Mouse (Mus musculus): ENCODE data around the gene Nkx1-2. TPM values are rescaled to one million over a fixed set of nuclear protein-coding genes. Genes with fewer than 3 reads are reported as not detected.

Nkx1-2 gene
- total and polyA plus RNA-seq, 3 experiments, result 0.04 TPM; not detected in 2

GRCm38 (mm10) chr7:132571481-132571880, 28.0 kb downstream of the Nkx1-2 start:
- TF ChIP-seq BHLHE40 (IDR thresholded peaks at IDR 0.05; ENCODE audit: low read depth, low read length) (no peak), MEF2A (IDR thresholded peaks at IDR 0.05; ENCODE audit: borderline replicate concordance, low read depth, low read length) (no peak), ZNF384 (IDR thresholded peaks at IDR 0.05; ENCODE audit: low read depth, low read length) (no peak), CHD1 (IDR thresholded peaks at IDR 0.05; ENCODE audit: low read depth, low read length) (no peak), TCF12 (IDR thresholded peaks at IDR 0.05; ENCODE audit: low read depth, low read length) (no peak), ELF1 (IDR thresholded peaks at IDR 0.05; ENCODE audit: low read depth, low read length) (no peak), TBP (conservative IDR thresholded peaks at IDR 0.05; ENCODE audit: low read depth, low read length) (no peak), NRF1 (IDR thresholded peaks at IDR 0.05; ENCODE audit: low read depth, low read length) (no peak), RAD21 (IDR thresholded peaks at IDR 0.05; ENCODE audit: low read depth, low read length) (no peak), CTCF (conservative IDR thresholded peaks at IDR 0.05 in 1 of 2, IDR thresholded peaks at IDR 0.05 in 1 of 2; ENCODE audit: low read depth in 2 of 2, low read length in 2 of 2) (no peak), ZMIZ1 (IDR thresholded peaks at IDR 0.05; ENCODE audit: low read depth, low read length) (no peak), ETS1 (conservative IDR thresholded peaks at IDR 0.05; ENCODE audit: low read depth, low read length) (no peak), CHD2 (IDR thresholded peaks at IDR 0.05; ENCODE audit: low read length) (no peak), POLR2A (IDR thresholded peaks at IDR 0.05; ENCODE audit: low read depth, low read length) (no peak), MAX (IDR thresholded peaks at IDR 0.05; ENCODE audit: low read length) (no peak)
- H3K36me3 ChIP-seq (replicated peaks in 1 of 2; ENCODE audit: control insufficient read depth in 1 of 2, insufficient read depth in 1 of 2, low read length in 1 of 2), result peaks cover 27 to 39% of the 10 kb centered on the region in 2 experiments
- H3K4me1 ChIP-seq (ENCODE audit: control insufficient read depth in 1 of 2, insufficient read depth in 2 of 2), result peaks cover 3 to 62% of the 10 kb centered on the region in 2 experiments; a peak in 3 of 4 replicates
- H3K4me3 ChIP-seq (replicated peaks in 1 of 3; ENCODE audit: low read depth in 2 of 3, low read length in 2 of 3, poor library complexity in 1 of 3), result no peak overlapping the region
- H3K4me2 ChIP-seq (ENCODE audit: insufficient read depth, low read depth, poor library complexity, severe bottlenecking), result no peak overlapping the region
- DNase-seq (ENCODE audit: extremely low read depth), result no peak
- no peak overlapping the region for H3K9ac ChIP-seq (ENCODE audit: insufficient read depth, low read depth)
- dilution Hi-C loops (cut with MboI; ENCODE audit: extremely low pct_ligation_motif_present, extremely low pct_unique_long_range_greater_than_20kb, low sequenced_read_pairs), result no loop called here
- H3K27ac ChIP-seq (ENCODE audit: insufficient read depth, low read depth), result no peak overlapping the region
- H3K79me2 ChIP-seq (replicated peaks; ENCODE audit: control insufficient read depth, extremely low read depth, insufficient read depth, poor library complexity, severe bottlenecking), result peaks cover 37% of the 10 kb centered on the region
- no peaks in the 10 kb centered on the region for H3K9me3 ChIP-seq (replicated peaks; ENCODE audit: low read length)
- in situ Hi-C loops (cut with MboI; ENCODE audit: low pct_ligation_motif_present, low pct_unique_long_range_greater_than_20kb, low sequenced_read_pairs), result no loop called here
- no peaks in the 10 kb centered on the region for H3K27me3 ChIP-seq (replicated peaks)

GRCm38 (mm10) chr7:132570071-132570470, 29.4 kb downstream of the Nkx1-2 start:
- H3K9ac ChIP-seq (ENCODE audit: insufficient read depth, low read depth), result no peak overlapping the region
- H3K36me3 ChIP-seq (replicated peaks in 1 of 2; ENCODE audit: control insufficient read depth in 1 of 2, insufficient read depth in 1 of 2, low read length in 1 of 2), result peaks cover 30 to 50% of the 10 kb centered on the region in 2 experiments
- DNase-seq (ENCODE audit: extremely low read depth), result no peak
- H3K4me2 ChIP-seq (ENCODE audit: insufficient read depth, low read depth, poor library complexity, severe bottlenecking), result no peak overlapping the region
- H3K9me3 ChIP-seq (replicated peaks; ENCODE audit: low read length), result no peaks in the 10 kb centered on the region
- peaks cover 37% of the 10 kb centered on the region for H3K79me2 ChIP-seq (replicated peaks; ENCODE audit: control insufficient read depth, extremely low read depth, insufficient read depth, poor library complexity, severe bottlenecking)
- no peak for TF ChIP-seq NELFE (IDR thresholded peaks at IDR 0.05; ENCODE audit: low read depth, low read length)
- no peak for TF ChIP-seq IRF4 (IDR thresholded peaks at IDR 0.05; ENCODE audit: low read depth, low read length)
- no peak for TF ChIP-seq USF1 (IDR thresholded peaks at IDR 0.05; ENCODE audit: low read depth, low read length)
- TF ChIP-seq RAD21 (IDR thresholded peaks at IDR 0.05; ENCODE audit: low read depth, low read length), result no peak
- no peak for TF ChIP-seq TBP (conservative IDR thresholded peaks at IDR 0.05; ENCODE audit: low read depth, low read length)
- no peak for TF ChIP-seq TCF12 (IDR thresholded peaks at IDR 0.05; ENCODE audit: low read depth, low read length)
- no peak for TF ChIP-seq EP300 (IDR thresholded peaks at IDR 0.05; ENCODE audit: low read length)
- TF ChIP-seq RCOR1 (conservative IDR thresholded peaks at IDR 0.05; ENCODE audit: low read depth, low read length), result no peak
- TF ChIP-seq ZKSCAN1 (IDR thresholded peaks at IDR 0.05; ENCODE audit: borderline replicate concordance, low read depth, low read length), result no peak
- TF ChIP-seq GABPA (IDR thresholded peaks at IDR 0.05; ENCODE audit: insufficient replicate concordance, low read depth, low read length), result no peak
- H3K27ac ChIP-seq (ENCODE audit: insufficient read depth, low read depth), result no peak overlapping the region
- H3K4me1 ChIP-seq (ENCODE audit: control insufficient read depth in 1 of 2, insufficient read depth in 2 of 2), result peaks cover 3 to 61% of the 10 kb centered on the region in 2 experiments; a peak in 3 of 4 replicates
- no peaks in the 10 kb centered on the region for H3K27me3 ChIP-seq (replicated peaks)
- in situ Hi-C loops (cut with MboI; ENCODE audit: low pct_ligation_motif_present, low pct_unique_long_range_greater_than_20kb, low sequenced_read_pairs) (no loop called here), dilution Hi-C loops (cut with MboI; ENCODE audit: extremely low pct_ligation_motif_present, extremely low pct_unique_long_range_greater_than_20kb, low sequenced_read_pairs) (no loop called here)
- no peak overlapping the region for H3K4me3 ChIP-seq (replicated peaks in 1 of 3; ENCODE audit: low read depth in 2 of 3, low read length in 2 of 3, poor library complexity in 1 of 3)
